Mouse (Mus musculus) lung, embryonic 14.5 days (tissue): ENCODE data around the gene Cd79b. TPM values are rescaled to one million over a fixed set of nuclear protein-coding genes. Genes with fewer than 3 reads are reported as not detected.
"Not testable (repeated sequence)": the region's sequence is repeated elsewhere in the genome, so short reads cannot be mapped to it uniquely, and the experiment has no call there.

Source experiments
- ATAC-seq: fragments of 200-750 bp; cut with Nextera tagmentation; 2 replicates; pipeline ENCODE4 v1.8.0; 2017; ENCODE audit warnings: mild to moderate bottlenecking, moderate TSS enrichment, moderate library complexity; ENCODE audit not compliant: insufficient read depth
- DNase-seq: peaks from one replicate; pipeline ENCODE4 v3.0.0-alpha.2; 2015
- H3K27ac ChIP-seq: fragments of 300-500 bp; sonication (generic); 2 replicates; pipeline ENCODE4 v1.5.1; 2014; ENCODE audit warnings: low read depth, mild to moderate bottlenecking, moderate library complexity
- H3K27me3 ChIP-seq: fragments of 300-500 bp; sonication (generic); 2 replicates; pipeline ENCODE4 v1.6.1; 2014; ENCODE audit warnings: low read length, control low read depth; ENCODE audit not compliant: insufficient read depth
- H3K36me3 ChIP-seq: fragments of 300-500 bp; sonication (generic); 2 replicates; pipeline ENCODE4 v1.6.1; 2014; ENCODE audit warnings: control low read depth; ENCODE audit not compliant: insufficient read depth
- H3K4me1 ChIP-seq: fragments of 300-500 bp; sonication (generic); 2 replicates; pipeline ENCODE4 v1.6.1; 2014; ENCODE audit warnings: antibody characterized with exemption, control low read depth; ENCODE audit not compliant: insufficient read depth
- H3K4me2 ChIP-seq: fragments of 300-500 bp; sonication (generic); 2 replicates; pipeline ENCODE4 v1.6.1; 2014; ENCODE audit warnings: mild to moderate bottlenecking
- H3K4me3 ChIP-seq: fragments of 300-500 bp; sonication (generic); 2 replicates; pipeline ENCODE4 v1.5.1; 2014; ENCODE audit warnings: low read depth, low read length
- H3K9ac ChIP-seq: fragments of 300-500 bp; sonication (generic); 2 replicates; pipeline ENCODE4 v1.6.1; 2014
- H3K9me3 ChIP-seq: fragments of 300-500 bp; sonication (generic); 2 replicates; pipeline ENCODE4 v1.6.1; 2016; ENCODE audit warnings: low read depth, low read length, control low read depth
- CTCF ChIP-seq: IDR thresholded peaks from 2 replicates; pipeline ENCODE4 v1.5.1; 2016; ENCODE audit warnings: antibody characterized with exemption, low read depth
- WGBS: fragments of 180-500 bp; shearing (Covaris S2); extraction: QIAGEN DNeasy Blood & Tissue Kit; methylation state at CpG from one replicate; pipeline ENCODE4 v1.1.7; 2014; 5-methylcytosine and 5-hydroxymethylcytosine counted together
- polyA plus RNA-seq: library from polyadenylated mRNA; unstranded; fragments of >200 nt; fragmentation: Nextera tagmentation; extraction: Ambion mirVana; gene quantifications from 2 replicates; pipeline ENCODE4 v1.2.1, GENCODE M21; 2014

Gene Cd79b
- polyA plus RNA-seq, 1 experiment from 2014 or later: 3.4 TPM

DNA sequence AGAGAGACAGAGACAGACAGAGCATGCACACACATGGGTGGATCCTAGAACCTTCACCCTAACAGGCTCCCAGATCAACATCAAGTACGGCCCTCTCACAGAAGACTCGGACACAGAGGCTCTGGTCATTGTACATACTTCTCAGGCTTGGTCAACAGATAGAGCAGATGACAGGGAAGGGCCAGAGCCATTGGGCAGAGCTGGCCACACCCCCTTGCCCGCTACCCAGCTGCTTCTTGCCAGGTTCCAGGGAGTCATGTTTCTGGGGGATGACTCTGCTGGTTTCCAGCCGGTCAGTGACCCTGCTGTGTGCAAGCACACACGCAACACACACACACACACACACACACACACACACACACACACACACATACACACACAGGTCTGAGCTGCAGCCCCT lies 36.3 kb upstream of the Cd79b start:
- WGBS: 38% methylated on average over 5 of the region's 5 CpGs
- DNase-seq: no peak
- H3K4me2 ChIP-seq: no peak overlapping the region
- no peaks in the 10 kb centered on the region for H3K4me1 ChIP-seq
- H3K36me3 ChIP-seq: no peaks in the 10 kb centered on the region
- H3K4me3 ChIP-seq: no peak overlapping the region
- no peak overlapping the region for H3K27ac ChIP-seq
- no peaks in the 10 kb centered on the region for H3K9me3 ChIP-seq
- no peak overlapping the region for H3K9ac ChIP-seq
- H3K27me3 ChIP-seq: no peaks in the 10 kb centered on the region
- TF ChIP-seq CTCF: no peak
- ATAC-seq: no peak; the same call in 1 of the 2 replicates

DNA sequence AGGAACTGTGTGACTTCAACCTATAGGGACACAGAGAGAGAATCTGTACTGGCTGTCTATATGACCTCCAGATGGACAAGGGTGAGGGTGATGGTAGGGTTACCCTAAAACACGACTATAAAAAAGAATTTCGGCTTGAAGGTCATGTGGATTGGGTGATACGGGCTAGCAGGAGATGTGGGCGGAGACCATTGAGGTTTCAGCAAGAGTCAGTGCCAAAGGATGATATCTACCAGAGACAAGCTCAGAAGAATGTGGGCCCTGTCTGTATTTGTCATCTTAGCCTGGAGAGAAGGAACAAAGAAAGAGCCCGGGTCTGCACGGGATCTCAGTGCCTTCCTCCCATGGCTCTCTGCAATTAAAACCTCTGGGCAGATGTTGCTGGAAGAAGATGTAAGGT lies 35.2 kb upstream of the Cd79b start:
- DNase-seq: no peak
- TF ChIP-seq CTCF: no peak
- Histone ChIP-seq H3K36me3 (no peaks in the 10 kb centered on the region), H3K4me2 (no peak overlapping the region), H3K4me1 (no peaks in the 10 kb centered on the region), H3K27ac (no peak overlapping the region), H3K9me3 (no peaks in the 10 kb centered on the region), H3K4me3 (no peak overlapping the region), H3K27me3 (no peaks in the 10 kb centered on the region), H3K9ac (no peak overlapping the region)
- ATAC-seq: no peak
- 74% methylated on average over 6 of the region's 6 CpGs for WGBS

DNA sequence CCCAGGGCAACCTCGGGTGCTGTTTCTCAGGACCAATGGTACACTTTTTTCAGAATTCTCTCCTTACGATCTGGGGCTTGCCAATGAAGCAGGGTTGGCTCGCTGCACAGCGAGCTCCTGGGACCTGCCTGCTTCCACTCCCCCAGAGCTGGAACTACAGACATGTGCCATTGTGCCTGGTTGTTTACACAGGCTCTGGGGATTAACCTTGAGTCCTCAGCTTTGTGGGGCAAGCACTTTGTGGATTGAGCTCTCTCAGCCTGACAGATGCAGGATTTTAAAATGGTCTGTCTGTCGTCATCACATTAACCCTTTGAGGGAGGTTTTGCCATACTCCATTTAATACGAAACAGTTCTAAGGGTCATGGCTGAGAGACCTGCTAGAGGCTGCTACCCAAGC lies 30.3 kb upstream of the Cd79b start:
- ATAC-seq (no peak; the same call in 1 of the 2 replicates), DNase-seq (peak; percentile 21)
- H3K4me1 ChIP-seq: no peaks in the 10 kb centered on the region
- no peak overlapping the region for H3K4me3 ChIP-seq
- 41% methylated on average over 6 of the region's 6 CpGs for WGBS
- TF ChIP-seq CTCF: no peak
- no peak overlapping the region for H3K4me2 ChIP-seq
- no peak overlapping the region for H3K27ac ChIP-seq
- H3K9me3 ChIP-seq: no peaks in the 10 kb centered on the region
- H3K36me3 ChIP-seq: no peaks in the 10 kb centered on the region
- no peaks in the 10 kb centered on the region for H3K27me3 ChIP-seq
- no peak overlapping the region for H3K9ac ChIP-seq

DNA sequence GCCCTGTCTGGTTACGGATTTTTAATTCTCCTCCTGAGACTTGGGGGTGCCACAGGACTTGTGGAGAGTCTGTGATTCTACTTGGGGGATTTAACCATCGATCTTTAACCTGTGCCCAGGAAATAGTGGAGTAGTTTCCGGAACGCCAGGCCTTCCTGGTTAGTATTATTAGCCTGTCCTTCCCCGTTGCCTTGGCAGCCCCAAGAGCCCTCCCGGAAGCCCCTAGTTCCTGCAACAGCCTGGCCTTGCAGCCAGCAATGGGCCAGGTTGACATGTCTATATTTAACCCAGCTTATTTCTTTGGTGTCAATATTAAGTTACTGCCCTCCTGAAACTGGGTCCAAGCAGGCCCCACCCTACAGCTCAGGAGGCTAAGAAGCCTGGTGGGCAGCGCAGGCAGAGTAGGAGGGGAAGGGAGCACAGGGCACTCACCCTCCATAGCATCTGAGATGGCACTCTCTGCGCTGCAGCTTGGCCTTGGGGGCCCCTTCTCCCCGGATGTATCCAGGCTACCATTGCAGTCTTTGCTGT lies 26.5 kb upstream of the Cd79b start:
- Histone ChIP-seq H3K36me3 (no peaks in the 10 kb centered on the region), H3K4me3 (no peak overlapping the region), H3K27me3 (no peaks in the 10 kb centered on the region), H3K9ac (no peak overlapping the region), H3K4me2 (no peak overlapping the region), H3K27ac (no peak overlapping the region), H3K4me1 (no peaks in the 10 kb centered on the region), H3K9me3 (no peaks in the 10 kb centered on the region)
- TF ChIP-seq CTCF: no peak
- WGBS: 75% methylated on average over 9 of the region's 9 CpGs
- no peak for ATAC-seq
- peak; percentile 20 for DNase-seq

DNA sequence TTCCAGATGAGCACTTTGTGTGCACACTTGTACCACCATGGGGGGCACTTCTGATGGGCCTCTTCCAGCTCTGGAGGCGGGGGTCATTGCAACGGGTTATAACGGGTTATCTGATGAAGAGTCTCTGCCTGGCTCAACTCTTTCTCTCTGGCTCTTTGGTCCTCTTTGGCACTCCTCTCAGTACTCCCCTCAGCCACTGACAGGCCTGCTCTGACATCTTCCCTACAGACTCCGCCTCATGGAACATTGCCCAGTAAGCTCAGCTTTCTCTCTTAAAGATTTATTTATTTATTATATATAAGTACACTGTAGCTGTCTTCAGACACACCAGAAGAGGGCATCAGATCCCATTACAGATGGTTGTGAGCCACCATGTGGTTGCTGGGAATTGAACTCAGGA lies 24.8 kb upstream of the Cd79b start:
- not testable (repeated sequence) for H3K27ac ChIP-seq, H3K4me1 ChIP-seq, H3K9me3 ChIP-seq, H3K36me3 ChIP-seq, H3K9ac ChIP-seq, H3K4me2 ChIP-seq, H3K4me3 ChIP-seq, H3K27me3 ChIP-seq
- DNase-seq (peak; percentile 78), ATAC-seq (0 out of 2 replicates have a peak, but pooled peaks have one; percentile 44)
- WGBS: 75% methylated on average over 4 of the region's 4 CpGs

DNA sequence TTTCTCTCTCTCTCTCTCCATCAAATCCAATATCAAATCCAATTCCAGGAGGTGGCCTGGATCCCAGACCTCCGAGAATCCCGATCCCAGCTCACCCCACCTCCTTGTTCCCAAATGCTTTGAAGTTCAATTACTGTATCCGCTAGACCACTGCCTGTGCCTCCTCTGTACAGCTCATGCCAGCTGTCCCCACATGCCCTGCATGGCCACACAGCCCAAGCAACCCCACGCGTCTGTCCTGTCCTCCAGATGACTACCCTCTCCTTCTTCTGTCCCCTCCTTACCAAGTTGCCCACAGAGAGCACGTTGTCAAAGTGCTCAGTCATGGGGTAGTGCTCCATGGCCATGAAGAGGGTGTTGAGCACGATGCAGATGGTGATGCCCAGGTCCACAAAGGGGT lies 24.3 kb upstream of the Cd79b start:
- Histone ChIP-seq H3K9ac (no peak overlapping the region), H3K36me3 (no peaks in the 10 kb centered on the region), H3K4me2 (no peak overlapping the region), H3K9me3 (no peaks in the 10 kb centered on the region), H3K27ac (no peak overlapping the region), H3K4me1 (no peaks in the 10 kb centered on the region), H3K4me3 (no peak overlapping the region), H3K27me3 (no peaks in the 10 kb centered on the region)
- no peak for TF ChIP-seq CTCF
- DNase-seq: no peak
- ATAC-seq: no peak
- 74% methylated on average over 7 of the region's 7 CpGs for WGBS

DNA sequence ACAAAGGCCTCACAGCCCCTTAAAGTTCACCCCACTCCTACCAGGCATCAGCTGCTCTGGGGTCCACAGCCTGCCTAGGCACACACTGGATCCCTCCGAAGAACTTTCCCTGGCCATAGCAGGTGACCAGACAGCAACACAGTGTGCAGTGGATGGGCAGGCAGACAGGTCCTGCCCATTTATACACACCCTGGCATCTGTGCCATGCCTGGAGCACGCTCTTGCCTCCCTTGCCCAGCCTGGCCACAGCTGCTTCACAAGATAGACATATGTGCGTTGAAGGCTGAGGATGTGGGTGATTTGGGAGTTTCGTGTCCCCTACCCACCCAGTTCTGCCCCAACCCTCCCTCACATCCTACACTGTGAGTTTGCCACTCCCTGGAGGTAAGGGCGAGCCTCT lies 23.5 kb upstream of the Cd79b start:
- Histone ChIP-seq H3K4me1 (no peaks in the 10 kb centered on the region), H3K27me3 (no peaks in the 10 kb centered on the region), H3K9me3 (no peaks in the 10 kb centered on the region), H3K4me3 (no peak overlapping the region), H3K36me3 (no peaks in the 10 kb centered on the region), H3K27ac (no peak overlapping the region), H3K4me2 (no peak overlapping the region), H3K9ac (no peak overlapping the region)
- no peak for TF ChIP-seq CTCF
- 69% methylated on average over 5 of the region's 5 CpGs for WGBS
- DNase-seq: no peak
- ATAC-seq: no peak

DNA sequence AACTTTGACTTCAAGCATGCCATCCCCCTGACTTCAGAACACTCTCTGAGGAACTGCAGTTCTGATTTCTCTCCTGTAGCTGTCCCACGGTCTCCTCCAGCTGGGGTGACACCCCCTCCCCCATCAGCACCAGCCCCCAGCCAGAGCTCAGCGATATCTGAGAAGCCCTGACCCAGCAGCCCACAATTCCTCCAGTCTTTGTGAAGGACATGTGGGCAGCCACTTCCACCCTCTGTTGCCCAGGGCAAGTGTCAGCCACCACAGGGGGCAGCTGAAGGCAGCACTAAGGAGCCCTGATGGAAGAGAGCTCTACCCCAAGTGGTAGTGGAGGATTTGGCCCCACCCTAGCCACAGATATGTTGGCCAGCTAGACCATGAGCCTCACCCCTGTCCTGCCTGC lies 19.5 kb upstream of the Cd79b start:
- Histone ChIP-seq H3K4me3 (no peak overlapping the region), H3K9me3 (no peaks in the 10 kb centered on the region), H3K9ac (no peak overlapping the region), H3K27ac (no peak overlapping the region), H3K4me2 (no peak overlapping the region), H3K27me3 (no peaks in the 10 kb centered on the region), H3K4me1 (no peaks in the 10 kb centered on the region), H3K36me3 (no peaks in the 10 kb centered on the region)
- no peak for TF ChIP-seq CTCF
- DNase-seq (no peak), ATAC-seq (no peak)
- WGBS: 4% methylated on average over 2 of the region's 2 CpGs
